Mouse (Mus musculus) adipose tissue, adult 10 weeks (tissue): ENCODE measurements around the gene Eps8. TPM values are rescaled to one million over a fixed set of nuclear protein-coding genes. Genes with fewer than 3 reads are reported as not detected.

Source experiments
- polyA plus RNA-seq: library from polyadenylated mRNA; stranded (reverse); fragments of 350-450 nt; fragmentation: Illumina TruSeq; extraction: RNeasy Lipid Tissue Mini Kit (QIAGEN cat#74804); gene quantifications from one replicate; pipeline ENCODE4 v1.2.3, GENCODE M21; 2014; ENCODE audit warnings: low read depth, low replicate concordance

Gene Eps8
- polyA plus RNA-seq, result 22.0 TPM

GRCm38 (mm10) chr6:137654776-137655175, at the start of gene Eps8:
Eps8 (minus strand) TSS chr6:137654876.

Other genes with a start within 250 kb of the Eps8 start
- 65.4 TPM for gene Strap, start 80.2 kb upstream of the Eps8 start, polyA plus RNA-seq
- 27.7 TPM for gene Dera, start 99.7 kb upstream of the Eps8 start, polyA plus RNA-seq